Mouse (Mus musculus): ENCODE measurements around the gene Prkg2. TPM values are rescaled to one million over a fixed set of nuclear protein-coding genes. Genes with fewer than 3 reads are reported as not detected.

The Prkg2 gene
- polyA plus RNA-seq (2015; fragmentation: Nextera tagmentation; extraction: Ambion mirVana): 0.90 and 1.3 TPM in 2 replicates

- ATAC-seq: peak; percentile 91
- Histone ChIP-seq H3K27ac (ENCODE audit: low read length) (no peak within 1 kb of the TSS), H3K36me3 (ENCODE audit: control insufficient read depth, insufficient read depth) (no peaks in the 10 kb centered on the region), H3K4me2 (ENCODE audit: low read length) (peak within 1 kb of the TSS; percentile 95), H3K9ac (replicated peaks; ENCODE audit: low read depth, low read length) (peak within 1 kb of the TSS; percentile 72), H3K4me1 (replicated peaks; ENCODE audit: control insufficient read depth, insufficient read depth, low read length) (peaks cover 14% of the 10 kb centered on the region), H3K9me3 (ENCODE audit: control insufficient read depth, low read length) (no peaks in the 10 kb centered on the region; the same call in 1 of the 2 replicates), H3K4me3 (replicated peaks; ENCODE audit: low read length) (peak within 1 kb of the TSS; percentile 67), H3K27me3 (replicated peaks; ENCODE audit: control insufficient read depth, insufficient read depth, low read length) (0 out of 2 replicates have a peak, but pooled peaks cover 7% of the 10 kb centered on the region)
- under 1% methylated on average over 77 of the region's 94 CpGs for WGBS
Measured at GRCm38 (mm10) chr5:99036596-99037441, at the start of gene Prkg2. Gene Prkg2, minus strand, starts transcription at chr5:99037351.

GRCm38 (mm10) chr5:99083955-99084354 is 46.8 kb upstream of the Prkg2 start:
- Histone ChIP-seq H3K9me3 (ENCODE audit: control insufficient read depth, low read length) (no peaks in the 10 kb centered on the region), H3K36me3 (ENCODE audit: control insufficient read depth, insufficient read depth) (no peaks in the 10 kb centered on the region), H3K9ac (replicated peaks; ENCODE audit: low read depth, low read length) (no peak overlapping the region), H3K4me2 (ENCODE audit: low read length) (no peak overlapping the region), H3K27ac (ENCODE audit: low read length) (no peak overlapping the region), H3K4me3 (replicated peaks; ENCODE audit: low read length) (no peak overlapping the region), H3K4me1 (replicated peaks; ENCODE audit: control insufficient read depth, insufficient read depth, low read length) (no peaks in the 10 kb centered on the region), H3K27me3 (replicated peaks; ENCODE audit: control insufficient read depth, insufficient read depth, low read length) (no peaks in the 10 kb centered on the region)
- ATAC-seq: no peak
- 8% methylated on average over 5 of the region's 5 CpGs for WGBS

GRCm38 (mm10) chr5:99078375-99078774 is 41.2 kb upstream of the Prkg2 start:
- Histone ChIP-seq H3K27ac (ENCODE audit: low read length) (no peak overlapping the region), H3K36me3 (ENCODE audit: control insufficient read depth, insufficient read depth) (no peaks in the 10 kb centered on the region), H3K4me2 (ENCODE audit: low read length) (no peak overlapping the region), H3K9me3 (ENCODE audit: control insufficient read depth, low read length) (no peaks in the 10 kb centered on the region), H3K27me3 (replicated peaks; ENCODE audit: control insufficient read depth, insufficient read depth, low read length) (no peaks in the 10 kb centered on the region), H3K9ac (replicated peaks; ENCODE audit: low read depth, low read length) (no peak overlapping the region), H3K4me1 (replicated peaks; ENCODE audit: control insufficient read depth, insufficient read depth, low read length) (no peaks in the 10 kb centered on the region), H3K4me3 (replicated peaks; ENCODE audit: low read length) (no peak overlapping the region)
- ATAC-seq: no peak
- 61% methylated on average over 2 of the region's 2 CpGs for WGBS

GRCm38 (mm10) chr5:99068391-99068790 is 31.2 kb upstream of the Prkg2 start:
- Histone ChIP-seq H3K27me3 (replicated peaks; ENCODE audit: control insufficient read depth, insufficient read depth, low read length) (no peaks in the 10 kb centered on the region), H3K4me2 (ENCODE audit: low read length) (no peak overlapping the region), H3K36me3 (ENCODE audit: control insufficient read depth, insufficient read depth) (no peaks in the 10 kb centered on the region), H3K9ac (replicated peaks; ENCODE audit: low read depth, low read length) (no peak overlapping the region), H3K27ac (ENCODE audit: low read length) (no peak overlapping the region), H3K9me3 (ENCODE audit: control insufficient read depth, low read length) (no peaks in the 10 kb centered on the region), H3K4me3 (replicated peaks; ENCODE audit: low read length) (no peak overlapping the region), H3K4me1 (replicated peaks; ENCODE audit: control insufficient read depth, insufficient read depth, low read length) (no peaks in the 10 kb centered on the region)
- 87% methylated on average over 2 of the region's 2 CpGs for WGBS
- ATAC-seq: no peak

GRCm38 (mm10) chr5:99062582-99062981 is 25.4 kb upstream of the Prkg2 start:
- Histone ChIP-seq H3K4me3 (replicated peaks; ENCODE audit: low read length) (no peak overlapping the region), H3K27me3 (replicated peaks; ENCODE audit: control insufficient read depth, insufficient read depth, low read length) (no peaks in the 10 kb centered on the region), H3K9me3 (ENCODE audit: control insufficient read depth, low read length) (no peaks in the 10 kb centered on the region), H3K4me1 (replicated peaks; ENCODE audit: control insufficient read depth, insufficient read depth, low read length) (no peaks in the 10 kb centered on the region), H3K9ac (replicated peaks; ENCODE audit: low read depth, low read length) (no peak overlapping the region), H3K27ac (ENCODE audit: low read length) (no peak overlapping the region), H3K36me3 (ENCODE audit: control insufficient read depth, insufficient read depth) (no peaks in the 10 kb centered on the region), H3K4me2 (ENCODE audit: low read length) (no peak overlapping the region)
- no peak for ATAC-seq

- Histone ChIP-seq H3K4me1 (replicated peaks; ENCODE audit: control insufficient read depth, insufficient read depth, low read length) (peaks cover 14% of the 10 kb centered on the region), H3K4me2 (ENCODE audit: low read length) (no peak overlapping the region), H3K9ac (replicated peaks; ENCODE audit: low read depth, low read length) (no peak overlapping the region), H3K27me3 (replicated peaks; ENCODE audit: control insufficient read depth, insufficient read depth, low read length) (0 out of 2 replicates have a peak, but pooled peaks cover 7% of the 10 kb centered on the region), H3K9me3 (ENCODE audit: control insufficient read depth, low read length) (no peaks in the 10 kb centered on the region; the same call in 1 of the 2 replicates), H3K36me3 (ENCODE audit: control insufficient read depth, insufficient read depth) (no peaks in the 10 kb centered on the region), H3K27ac (ENCODE audit: low read length) (no peak overlapping the region), H3K4me3 (replicated peaks; ENCODE audit: low read length) (no peak overlapping the region)
- no peak for ATAC-seq
- 96% methylated on average over 6 of the region's 6 CpGs for WGBS
Measured at GRCm38 (mm10) chr5:99039021-99039420, 1.9 kb upstream of the Prkg2 start.

- ATAC-seq: peak; percentile 43
- WGBS: 6% methylated on average over 9 of the region's 9 CpGs
Measured at GRCm38 (mm10) chr5:99037442-99037811, 276 bp upstream of the Prkg2 start.

GRCm38 (mm10) chr5:99035961-99036360 is 1.2 kb downstream of the Prkg2 start:
- H3K9me3 ChIP-seq (ENCODE audit: control insufficient read depth, low read length): no peaks in the 10 kb centered on the region; the same call in 1 of the 2 replicates
- H3K36me3 ChIP-seq (ENCODE audit: control insufficient read depth, insufficient read depth): no peaks in the 10 kb centered on the region
- H3K4me3 ChIP-seq (replicated peaks; ENCODE audit: low read length): peak overlapping the region; percentile 67; the same call in 1 of the 2 replicates
- H3K9ac ChIP-seq (replicated peaks; ENCODE audit: low read depth, low read length): no peak overlapping the region
- 37% methylated on average over 9 of the region's 9 CpGs for WGBS
- no peak overlapping the region for H3K27ac ChIP-seq (ENCODE audit: low read length)
- peak overlapping the region; percentile 95 for H3K4me2 ChIP-seq (ENCODE audit: low read length)
- ATAC-seq: no peak
- H3K27me3 ChIP-seq (replicated peaks; ENCODE audit: control insufficient read depth, insufficient read depth, low read length): 0 out of 2 replicates have a peak, but pooled peaks cover 7% of the 10 kb centered on the region
- H3K4me1 ChIP-seq (replicated peaks; ENCODE audit: control insufficient read depth, insufficient read depth, low read length): peaks cover 14% of the 10 kb centered on the region

More at GRCm38 (mm10) chr5:99037442-99037811, 276 bp upstream of the Prkg2 start:
- Histone ChIP-seq H3K4me1 (replicated peaks; ENCODE audit: control insufficient read depth, insufficient read depth, low read length) (peaks cover 14% of the 10 kb centered on the region), H3K4me2 (ENCODE audit: low read length) (peak overlapping the region; percentile 95), H3K36me3 (ENCODE audit: control insufficient read depth, insufficient read depth) (no peaks in the 10 kb centered on the region), H3K27me3 (replicated peaks; ENCODE audit: control insufficient read depth, insufficient read depth, low read length) (0 out of 2 replicates have a peak, but pooled peaks cover 7% of the 10 kb centered on the region), H3K9me3 (ENCODE audit: control insufficient read depth, low read length) (no peaks in the 10 kb centered on the region; the same call in 1 of the 2 replicates), H3K27ac (ENCODE audit: low read length) (no peak overlapping the region), H3K4me3 (replicated peaks; ENCODE audit: low read length) (peak overlapping the region; percentile 67), H3K9ac (replicated peaks; ENCODE audit: low read depth, low read length) (peak overlapping the region; percentile 72; the same call in 1 of the 2 replicates)

- H3K36me3 ChIP-seq (ENCODE audit: control insufficient read depth, insufficient read depth): no peaks in the 10 kb centered on the region
- 54% methylated on average over 6 of the region's 6 CpGs for WGBS
- no peak overlapping the region for H3K4me2 ChIP-seq (ENCODE audit: low read length)
- peaks cover 9% of the 10 kb centered on the region for H3K4me1 ChIP-seq (replicated peaks; ENCODE audit: control insufficient read depth, insufficient read depth, low read length)
- H3K27me3 ChIP-seq (replicated peaks; ENCODE audit: control insufficient read depth, insufficient read depth, low read length): no peaks in the 10 kb centered on the region
- 0 out of 2 replicates have a peak, but pooled peaks have one; percentile 35 for ATAC-seq
- no peaks in the 10 kb centered on the region; the same call in 1 of the 2 replicates for H3K9me3 ChIP-seq (ENCODE audit: control insufficient read depth, low read length)
- H3K9ac ChIP-seq (replicated peaks; ENCODE audit: low read depth, low read length): no peak overlapping the region
- H3K4me3 ChIP-seq (replicated peaks; ENCODE audit: low read length): no peak overlapping the region
- H3K27ac ChIP-seq (ENCODE audit: low read length): no peak overlapping the region
Measured at GRCm38 (mm10) chr5:99031551-99032149, 5.5 kb downstream of the Prkg2 start.

All from forebrain, embryonic 16.5 days (tissue).